Mouse (Mus musculus): ENCODE measurements around the gene Mfsd10.
"Not testable (repeated sequence)": the region's sequence is repeated elsewhere in the genome, so short reads cannot be mapped to it uniquely, and the experiment has no call there.

- TF ChIP-seq POLR2A, CTCF (IDR thresholded peaks at IDR 0.05; ENCODE audit: extremely low read depth, insufficient read depth, low read length): not testable (repeated sequence)
These were observed 44.8 kb downstream of the Mfsd10 start for GRCm38 (mm10) chr5:34592224-34592623.
